Mouse (Mus musculus) liver, embryonic 14.5 days (tissue): ENCODE results near the gene Stag1.

Experiments
- CTCF ChIP-seq: IDR thresholded peaks from 2 replicates; pipeline ENCODE4 v1.5.1; 2016; ENCODE audit warnings: antibody characterized with exemption, low read depth, control low read depth
- EP300 ChIP-seq: IDR thresholded peaks from 2 replicates; pipeline ENCODE4 v1.6.1; 2016; ENCODE audit warnings: antibody characterized with exemption, low read depth

GRCm38 (mm10) chr9:100731839-100732238 is 134.2 kb downstream of the Stag1 start:
- TF ChIP-seq CTCF (no peak), EP300 (no peak)
